Mouse (Mus musculus): ENCODE data around the gene Mcidas. TPM values are rescaled to one million over a fixed set of nuclear protein-coding genes. Genes with fewer than 3 reads are reported as not detected.

Mcidas gene
- polyA plus RNA-seq, 1 experiment from 2014 or later, result 14.0 TPM

DNA sequence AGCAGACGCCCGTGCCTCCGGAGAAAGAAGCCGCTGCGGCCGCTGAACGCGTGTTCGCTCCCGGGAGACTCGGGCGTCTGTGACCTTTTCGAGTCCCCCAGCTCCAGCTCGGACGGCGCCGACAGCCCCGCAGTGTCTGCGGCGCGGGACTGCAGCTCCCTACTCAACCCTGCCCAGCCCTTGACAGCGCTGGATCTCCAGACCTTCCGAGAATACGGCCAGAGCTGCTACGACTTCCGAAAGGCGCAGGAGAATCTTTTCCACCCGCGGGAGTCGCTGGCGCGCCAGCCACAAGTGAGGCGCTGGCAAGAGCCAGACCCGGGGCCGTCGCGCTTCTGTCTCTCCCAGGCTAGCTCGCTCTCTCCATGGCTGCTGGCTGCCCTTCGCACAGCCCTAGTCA is 5.7 kb upstream of the Mcidas start:
- ATAC-seq (ENCODE audit: insufficient number of reproducible peaks, low FRiP score, low TSS enrichment, low read depth), result peak; percentile 41; the same call in 1 of the 2 replicates
- Histone ChIP-seq H3K9ac (peak overlapping the region; percentile 46), H3K36me3 (no peaks in the 10 kb centered on the region), H3K4me3 (replicated peaks) (peak overlapping the region; percentile 54), H3K4me1 (peaks cover 41% of the 10 kb centered on the region), H3K4me2 (replicated peaks) (peak overlapping the region; percentile 99), H3K27ac (replicated peaks) (no peak overlapping the region), H3K9me3 (replicated peaks) (no peaks in the 10 kb centered on the region), H3K27me3 (peaks cover 69% of the 10 kb centered on the region)
- WGBS, result under 1% methylated on average over 39 of the region's 39 CpGs

DNA sequence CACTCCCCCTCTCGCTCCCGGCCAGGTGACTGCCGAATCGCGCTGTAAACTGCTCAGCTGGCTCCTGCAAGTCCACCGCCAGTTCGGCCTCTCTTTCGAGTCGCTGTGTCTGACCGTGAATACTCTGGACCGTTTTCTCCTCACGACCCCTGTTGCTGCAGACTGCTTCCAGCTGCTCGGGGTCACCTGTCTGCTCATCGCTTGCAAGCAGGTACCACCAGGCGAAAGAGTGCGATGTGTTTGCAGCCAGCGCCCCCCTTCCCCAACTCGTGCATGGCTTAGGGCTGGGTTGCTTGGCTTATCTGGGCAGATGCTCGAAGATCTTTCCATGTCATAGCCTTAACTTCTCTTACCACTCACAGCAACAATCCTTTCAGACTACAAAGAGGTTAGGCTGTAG is 4.8 kb upstream of the Mcidas start:
- Histone ChIP-seq H3K4me1 (peaks cover 50% of the 10 kb centered on the region), H3K9ac (no peak overlapping the region), H3K36me3 (no peaks in the 10 kb centered on the region), H3K27me3 (peaks cover 78% of the 10 kb centered on the region), H3K4me3 (replicated peaks) (peak overlapping the region; percentile 54), H3K4me2 (replicated peaks) (peak overlapping the region; percentile 99), H3K27ac (replicated peaks) (no peak overlapping the region), H3K9me3 (replicated peaks) (no peaks in the 10 kb centered on the region)
- no peak for ATAC-seq (ENCODE audit: insufficient number of reproducible peaks, low FRiP score, low TSS enrichment, low read depth)
- WGBS, result under 1% methylated on average over 19 of the region's 19 CpGs

DNA sequence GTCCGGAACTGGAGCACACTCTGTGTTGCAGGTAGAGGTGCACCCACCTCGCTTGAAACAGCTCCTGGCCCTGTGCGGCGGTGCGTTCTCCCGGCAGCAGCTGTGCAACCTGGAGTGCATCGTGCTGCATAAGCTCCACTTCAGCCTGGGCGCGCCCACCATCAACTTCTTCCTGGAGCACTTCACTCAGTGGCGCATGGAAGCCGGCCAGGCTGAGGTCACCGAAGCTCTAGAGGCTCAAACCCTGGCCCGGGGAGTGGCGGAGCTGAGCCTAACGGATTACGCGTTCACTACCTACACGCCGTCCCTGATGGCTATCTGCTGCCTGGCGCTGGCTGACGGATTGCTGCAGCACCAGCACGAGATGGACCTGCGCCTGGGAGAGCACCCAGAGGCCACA is 4.1 kb upstream of the Mcidas start:
- ATAC-seq (ENCODE audit: insufficient number of reproducible peaks, low FRiP score, low TSS enrichment, low read depth), result no peak
- Histone ChIP-seq H3K27me3 (peaks cover 79% of the 10 kb centered on the region), H3K4me3 (replicated peaks) (peak overlapping the region; percentile 54), H3K36me3 (no peaks in the 10 kb centered on the region), H3K4me2 (replicated peaks) (peak overlapping the region; percentile 15), H3K27ac (replicated peaks) (no peak overlapping the region), H3K9ac (no peak overlapping the region), H3K9me3 (replicated peaks) (no peaks in the 10 kb centered on the region), H3K4me1 (peaks cover 56% of the 10 kb centered on the region)
- under 1% methylated on average over 23 of the region's 23 CpGs for WGBS

DNA sequence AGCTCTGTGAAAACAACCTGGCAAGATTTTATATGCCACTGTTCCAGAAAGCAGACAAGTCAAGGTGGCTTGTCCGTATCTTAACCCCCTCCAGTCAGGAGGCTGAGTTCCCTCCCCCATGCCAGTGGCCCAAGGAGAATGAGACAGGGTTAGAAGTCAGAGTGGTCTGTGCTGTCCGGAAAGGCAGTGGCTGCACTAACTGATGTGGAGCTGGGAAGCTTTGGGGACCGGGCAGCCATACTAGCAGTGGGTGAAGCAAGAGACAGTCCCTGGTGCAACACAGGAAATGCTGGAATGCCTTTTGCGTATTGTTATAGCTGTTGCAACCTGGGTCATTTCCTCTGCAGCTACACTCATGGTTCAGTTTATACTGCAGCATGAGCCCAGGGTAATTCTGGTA is 3.3 kb upstream of the Mcidas start:
- Histone ChIP-seq H3K4me2 (replicated peaks) (no peak overlapping the region), H3K4me3 (replicated peaks) (no peak overlapping the region), H3K9me3 (replicated peaks) (no peaks in the 10 kb centered on the region), H3K4me1 (peaks cover 56% of the 10 kb centered on the region), H3K9ac (no peak overlapping the region), H3K36me3 (no peaks in the 10 kb centered on the region), H3K27me3 (peaks cover 86% of the 10 kb centered on the region), H3K27ac (replicated peaks) (no peak overlapping the region)
- WGBS, result 8% methylated on average over 4 of the region's 4 CpGs
- no peak for ATAC-seq (ENCODE audit: insufficient number of reproducible peaks, low FRiP score, low TSS enrichment, low read depth)

DNA sequence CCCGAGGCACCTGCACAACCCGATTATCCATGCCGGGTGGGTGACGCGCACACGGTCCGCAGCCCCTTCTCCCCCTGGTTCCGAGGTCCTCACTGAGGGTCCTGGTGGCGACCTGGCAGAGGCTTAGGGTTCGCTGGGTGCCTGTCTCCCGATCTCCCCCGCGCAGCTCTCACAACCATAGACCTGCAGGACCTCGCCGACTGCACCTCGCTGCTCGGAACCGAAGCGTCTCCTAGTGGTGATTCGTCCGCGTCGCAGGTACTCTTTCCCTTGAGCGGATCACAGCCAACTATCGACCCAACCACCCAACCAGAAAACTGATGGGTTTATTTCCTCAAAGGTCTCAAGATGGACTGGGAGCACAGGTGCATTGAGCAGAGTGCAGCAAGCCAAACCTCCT is 546 bp downstream of the Mcidas start:
- WGBS, result under 1% methylated on average over 25 of the region's 25 CpGs
- H3K9ac ChIP-seq, result no peak overlapping the region

DNA sequence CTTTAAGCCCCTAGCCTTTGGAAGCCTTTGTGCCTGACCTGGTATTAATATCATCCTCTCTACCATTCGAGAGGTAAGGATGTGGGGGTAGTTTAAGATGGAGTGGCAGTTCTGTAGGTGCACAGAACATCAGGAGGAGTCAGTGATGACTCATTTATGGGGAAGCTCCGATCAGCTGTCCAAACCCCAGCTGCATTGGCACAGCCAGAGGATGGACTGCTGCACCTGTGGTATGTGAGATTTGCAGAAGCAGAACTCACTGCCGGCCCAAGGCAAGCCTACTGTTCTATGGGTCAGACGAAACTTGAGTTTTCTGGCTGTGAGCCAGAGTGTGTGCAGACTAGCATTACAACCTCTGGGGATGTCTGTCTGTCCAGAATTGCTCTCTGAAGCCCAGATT is 2.8 kb downstream of the Mcidas start:
- no peak for ATAC-seq (ENCODE audit: insufficient number of reproducible peaks, low FRiP score, low TSS enrichment, low read depth)

More for the DNA sequence above, 546 bp downstream of the Mcidas start:
- no peak overlapping the region for H3K27ac ChIP-seq (replicated peaks)
- peak overlapping the region; percentile 70 for H3K4me2 ChIP-seq (replicated peaks)
- ATAC-seq (ENCODE audit: insufficient number of reproducible peaks, low FRiP score, low TSS enrichment, low read depth), result peak; percentile 49; the same call in 1 of the 2 replicates
- peaks cover 33% of the 10 kb centered on the region for H3K4me1 ChIP-seq
- peak overlapping the region; percentile 42 for H3K4me3 ChIP-seq (replicated peaks)
- peaks cover 92% of the 10 kb centered on the region for H3K27me3 ChIP-seq
- no peaks in the 10 kb centered on the region for H3K9me3 ChIP-seq (replicated peaks)
- H3K36me3 ChIP-seq, result no peaks in the 10 kb centered on the region

DNA sequence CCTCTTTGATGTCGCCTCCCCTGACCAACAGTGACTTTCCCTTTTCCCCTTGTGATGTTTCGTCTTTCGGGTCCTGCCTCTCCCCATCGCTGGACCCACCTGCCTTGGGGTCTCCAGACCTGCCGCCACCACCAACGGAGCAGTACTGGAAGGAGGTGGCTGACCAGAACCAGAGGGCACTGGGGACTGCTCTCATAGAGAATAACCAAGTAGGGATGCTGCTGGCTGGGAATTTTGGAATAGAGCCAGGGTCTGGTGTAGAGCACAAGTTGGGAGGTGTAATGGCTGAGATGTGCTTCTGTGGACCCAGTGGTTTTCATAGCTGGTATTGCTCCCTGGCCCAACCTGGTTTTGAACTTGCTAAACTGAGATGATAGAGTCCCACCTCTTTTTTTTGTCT is 3.7 kb downstream of the Mcidas start:
- ATAC-seq (ENCODE audit: insufficient number of reproducible peaks, low FRiP score, low TSS enrichment, low read depth), result no peak
- no peak overlapping the region for H3K9ac ChIP-seq
- H3K27ac ChIP-seq (replicated peaks), result no peak overlapping the region
- WGBS, result 65% methylated on average over 6 of the region's 6 CpGs
- peaks cover 25% of the 10 kb centered on the region for H3K4me1 ChIP-seq
- no peak overlapping the region for H3K4me3 ChIP-seq (replicated peaks)
- no peaks in the 10 kb centered on the region for H3K36me3 ChIP-seq
- H3K9me3 ChIP-seq (replicated peaks), result no peaks in the 10 kb centered on the region
- H3K27me3 ChIP-seq, result peaks cover 83% of the 10 kb centered on the region
- no peak overlapping the region for H3K4me2 ChIP-seq (replicated peaks)

More for the DNA sequence above, 2.8 kb downstream of the Mcidas start:
- H3K27ac ChIP-seq (replicated peaks), result no peak overlapping the region
- H3K27me3 ChIP-seq, result peaks cover 88% of the 10 kb centered on the region
- H3K4me2 ChIP-seq (replicated peaks), result no peak overlapping the region
- H3K9ac ChIP-seq, result no peak overlapping the region
- H3K9me3 ChIP-seq (replicated peaks), result no peaks in the 10 kb centered on the region
- no peak overlapping the region for H3K4me3 ChIP-seq (replicated peaks)
- peaks cover 25% of the 10 kb centered on the region for H3K4me1 ChIP-seq
- 42% methylated on average over 4 of the region's 4 CpGs for WGBS
- no peaks in the 10 kb centered on the region for H3K36me3 ChIP-seq

DNA sequence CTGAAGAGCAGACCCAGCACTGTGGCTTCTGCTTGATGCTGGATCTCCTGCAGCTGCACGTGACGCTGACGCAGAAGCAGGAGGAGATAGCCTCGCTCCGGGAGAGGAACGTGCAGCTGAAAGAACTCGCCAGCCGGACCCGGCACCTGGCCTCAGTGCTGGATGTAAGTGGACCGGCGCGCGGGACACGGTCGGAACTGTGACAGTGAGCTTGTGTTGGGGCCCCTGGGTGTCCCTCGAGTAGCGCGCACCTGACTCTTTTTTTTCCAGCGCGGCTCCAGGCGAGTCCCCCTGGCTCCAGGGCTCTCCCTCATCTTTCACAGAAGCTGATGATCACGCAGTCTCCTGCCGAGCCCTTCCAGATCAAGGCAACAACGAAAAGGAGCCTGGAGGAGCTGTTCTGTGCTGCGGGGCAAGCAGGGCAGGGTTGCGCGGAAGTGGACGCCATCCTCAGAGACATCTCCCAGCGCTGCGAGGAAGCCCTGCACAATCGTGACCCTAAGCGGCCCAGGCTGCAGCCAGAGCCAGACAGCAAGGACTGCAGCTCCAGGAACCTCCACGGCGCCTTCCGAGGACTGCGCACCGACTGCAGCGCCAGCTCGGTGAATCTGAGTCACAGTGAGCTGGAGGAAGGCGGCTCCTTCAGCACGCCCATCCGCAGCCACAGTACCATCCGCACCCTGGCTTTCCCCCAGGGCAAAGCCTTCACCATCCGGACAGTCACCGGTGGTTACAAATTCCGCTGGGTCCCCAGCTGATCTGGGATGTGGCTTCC is 5.0 kb downstream of the Mcidas start:
- Histone ChIP-seq H3K4me1 (peaks cover 19% of the 10 kb centered on the region), H3K9ac (0 out of 2 replicates have a peak overlapping the region, but pooled peaks have one; percentile 6), H3K27ac (replicated peaks) (no peak overlapping the region), H3K4me2 (replicated peaks) (peak overlapping the region; percentile 95), H3K36me3 (no peaks in the 10 kb centered on the region), H3K27me3 (peaks cover 72% of the 10 kb centered on the region), H3K4me3 (replicated peaks) (peak overlapping the region; percentile 44), H3K9me3 (replicated peaks) (no peaks in the 10 kb centered on the region)
- WGBS, result under 1% methylated on average over 46 of the region's 46 CpGs
- ATAC-seq (ENCODE audit: insufficient number of reproducible peaks, low FRiP score, low TSS enrichment, low read depth), result no peak

DNA sequence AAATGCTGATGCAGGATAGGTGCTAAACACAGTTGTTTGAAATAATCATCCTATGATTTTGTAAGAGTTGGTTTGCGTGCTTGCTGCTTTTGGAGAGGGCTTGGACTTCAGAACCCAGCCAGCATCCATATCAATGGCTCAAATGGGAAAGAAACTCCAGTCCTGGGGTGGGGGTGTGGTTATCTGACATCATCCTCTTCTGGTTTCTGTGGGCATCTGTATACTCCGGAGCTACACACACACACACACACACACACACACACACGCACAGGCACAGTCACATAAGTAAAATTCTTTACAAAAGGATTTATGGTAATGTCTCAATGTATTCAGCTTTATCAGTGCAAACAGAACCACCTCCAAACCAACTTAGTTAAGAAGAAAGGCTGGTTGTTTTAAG is 6.4 kb downstream of the Mcidas start:
- no peak overlapping the region for H3K4me3 ChIP-seq (replicated peaks)
- no peaks in the 10 kb centered on the region for H3K36me3 ChIP-seq
- H3K27me3 ChIP-seq, result peaks cover 57% of the 10 kb centered on the region
- H3K9me3 ChIP-seq (replicated peaks), result no peaks in the 10 kb centered on the region
- ATAC-seq (ENCODE audit: insufficient number of reproducible peaks, low FRiP score, low TSS enrichment, low read depth), result no peak
- H3K27ac ChIP-seq (replicated peaks), result no peak overlapping the region
- WGBS, result 62% methylated on average over 3 of the region's 3 CpGs
- no peak overlapping the region for H3K4me2 ChIP-seq (replicated peaks)
- peaks cover 11% of the 10 kb centered on the region for H3K4me1 ChIP-seq
- no peak overlapping the region for H3K9ac ChIP-seq

DNA sequence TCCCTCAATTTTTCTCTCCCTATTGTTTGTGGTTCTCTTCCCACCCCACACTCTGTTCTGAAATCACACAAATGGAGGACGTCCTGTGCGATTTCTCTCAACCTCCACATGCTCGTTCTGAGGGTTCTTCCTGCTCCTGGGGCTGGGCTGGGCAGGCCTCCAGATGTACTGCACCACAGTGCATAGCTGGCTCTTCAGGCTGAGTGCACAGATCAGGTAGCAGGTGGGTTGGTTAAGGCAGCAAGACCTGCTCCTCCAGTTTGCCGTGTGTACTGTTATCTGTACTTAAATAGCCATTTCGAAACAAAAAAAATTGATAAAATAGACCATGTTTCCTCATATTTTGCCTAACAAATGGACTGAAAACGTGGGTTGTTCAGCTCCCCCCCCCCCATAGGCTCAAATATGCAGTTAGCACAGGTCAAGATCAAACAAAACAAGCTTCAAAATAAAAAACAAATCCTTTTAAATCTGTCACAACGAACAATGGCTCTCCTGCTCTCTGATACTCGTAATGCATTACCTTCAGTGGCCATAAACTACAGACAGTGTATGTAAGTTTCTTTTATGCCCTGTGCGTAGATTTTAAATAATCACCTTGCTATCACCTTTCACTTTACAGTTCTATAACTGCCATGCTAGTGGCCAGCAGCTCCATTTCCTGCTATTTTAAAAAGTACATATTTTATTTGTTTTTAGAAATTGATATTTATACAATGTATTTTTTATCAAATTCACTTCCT is 7.1 kb downstream of the Mcidas start:
- H3K27ac ChIP-seq (replicated peaks), result no peak overlapping the region
- H3K4me1 ChIP-seq, result peaks cover 11% of the 10 kb centered on the region
- no peaks in the 10 kb centered on the region for H3K36me3 ChIP-seq
- peaks cover 51% of the 10 kb centered on the region for H3K27me3 ChIP-seq
- WGBS, result 55% methylated on average over 9 of the region's 9 CpGs
- no peak overlapping the region for H3K4me2 ChIP-seq (replicated peaks)
- no peaks in the 10 kb centered on the region for H3K9me3 ChIP-seq (replicated peaks)
- H3K4me3 ChIP-seq (replicated peaks), result no peak overlapping the region
- H3K9ac ChIP-seq, result no peak overlapping the region
- ATAC-seq (ENCODE audit: insufficient number of reproducible peaks, low FRiP score, low TSS enrichment, low read depth), result peak; percentile 80

DNA sequence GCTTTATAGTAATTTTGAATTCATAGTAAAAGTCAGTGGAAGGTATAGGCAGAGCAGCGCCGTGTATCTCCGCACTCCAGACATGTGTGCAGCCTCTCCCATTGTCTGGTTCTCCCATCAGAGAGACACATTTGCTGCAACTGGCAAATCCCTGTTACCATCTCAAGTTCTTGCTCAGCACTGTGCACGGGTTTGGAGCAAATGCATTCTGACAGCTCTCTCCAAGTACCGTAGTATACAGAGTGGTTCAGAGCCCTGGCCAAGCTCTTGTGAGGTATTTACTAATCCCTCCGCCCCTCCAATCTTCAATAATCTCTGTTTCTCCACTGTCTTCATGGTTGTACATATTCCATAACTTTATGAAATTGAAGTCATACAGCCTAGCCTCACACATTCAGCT is 19.0 kb downstream of the Mcidas start:
- Histone ChIP-seq H3K27me3 (no peaks in the 10 kb centered on the region; the same call in 1 of the 2 replicates), H3K36me3 (no peaks in the 10 kb centered on the region), H3K4me2 (replicated peaks) (no peak overlapping the region), H3K4me3 (replicated peaks) (peak overlapping the region; percentile 21; the same call in 1 of the 2 replicates), H3K27ac (replicated peaks) (no peak overlapping the region), H3K9ac (no peak overlapping the region), H3K4me1 (no peaks in the 10 kb centered on the region), H3K9me3 (replicated peaks) (no peaks in the 10 kb centered on the region)
- ATAC-seq (ENCODE audit: insufficient number of reproducible peaks, low FRiP score, low TSS enrichment, low read depth), result no peak
- WGBS, result 61% methylated on average over 6 of the region's 6 CpGs

Measured in embryonic facial prominence, embryonic 15.5 days (tissue).